Mouse (Mus musculus) 3134 (cell line): ENCODE measurements around the gene Kdm7a.

Source experiments
- DNase-seq: peaks from one replicate; pipeline ENCODE4 v3.0.0-alpha.2; 2011; ENCODE audit warnings: low spot score; ENCODE audit not compliant: insufficient read length; ENCODE audit errors: extremely low read depth

Gene Kdm7a

GRCm38 (mm10) chr6:39208181-39208580 is 1.6 kb upstream of the Kdm7a start:
- no peak for DNase-seq

GRCm38 (mm10) chr6:39205650-39206580 is 674 bp downstream of the Kdm7a start:
- DNase-seq: no peak

GRCm38 (mm10) chr6:39205064-39205649 is 1.4 kb downstream of the Kdm7a start:
- DNase-seq: peak; percentile 62

- DNase-seq: no peak
Measured at GRCm38 (mm10) chr6:39204444-39204843, 2.1 kb downstream of the Kdm7a start.

- DNase-seq: no peak
Measured at GRCm38 (mm10) chr6:39203236-39203635, 3.4 kb downstream of the Kdm7a start.

GRCm38 (mm10) chr6:39193006-39193405 is 13.6 kb downstream of the Kdm7a start:
- DNase-seq: no peak

- no peak for DNase-seq
Measured at GRCm38 (mm10) chr6:39191518-39191917, 15.1 kb downstream of the Kdm7a start.

GRCm38 (mm10) chr6:39187227-39187626 is 19.4 kb downstream of the Kdm7a start:
- DNase-seq: no peak

GRCm38 (mm10) chr6:39169089-39169488 is 37.5 kb downstream of the Kdm7a start:
- no peak for DNase-seq

GRCm38 (mm10) chr6:39164891-39165290 is 41.7 kb downstream of the Kdm7a start:
- no peak for DNase-seq

- DNase-seq: no peak
Measured at GRCm38 (mm10) chr6:39161975-39162374, 44.6 kb downstream of the Kdm7a start.

- DNase-seq: no peak
Measured at GRCm38 (mm10) chr6:39146041-39146440, 60.5 kb downstream of the Kdm7a start.

- DNase-seq: no peak
Measured at GRCm38 (mm10) chr6:39132556-39132955, 74.0 kb downstream of the Kdm7a start.

- DNase-seq: no peak
Measured at GRCm38 (mm10) chr6:39131480-39131879, 75.1 kb downstream of the Kdm7a start.

GRCm38 (mm10) chr6:39124719-39125118 is 81.9 kb downstream of the Kdm7a start:
- DNase-seq: no peak

- no peak for DNase-seq
Measured at GRCm38 (mm10) chr6:39120685-39121084, 85.9 kb downstream of the Kdm7a start.

- DNase-seq: peak; percentile 18
Measured at GRCm38 (mm10) chr6:39118456-39118881, 88.1 kb downstream of the Kdm7a start.

GRCm38 (mm10) chr6:39117584-39118455 is 88.8 kb downstream of the Kdm7a start, which contains the start of gene Parp12:
Gene Parp12 (minus strand): TSS chr6:39118349.
- DNase-seq: peak; percentile 77

- no peak for DNase-seq
Measured at GRCm38 (mm10) chr6:39115438-39115837, 91.2 kb downstream of the Kdm7a start.

- DNase-seq: no peak
Measured at GRCm38 (mm10) chr6:39113141-39113540, 93.4 kb downstream of the Kdm7a start.

GRCm38 (mm10) chr6:39112701-39113100 is 93.9 kb downstream of the Kdm7a start:
- no peak for DNase-seq
